Mouse (Mus musculus) liver, adult 2 months (tissue): ENCODE data around the gene 4930404N11Rik.

Source experiments
- CTCF ChIP-seq: fragments of 200-500 bp; IDR thresholded peaks from 2 replicates; pipeline ENCODE4 v1.5.1; 2011; ENCODE audit warnings: low read depth, low read length, control low read depth
- POLR2A ChIP-seq: fragments of 200-500 bp; IDR thresholded peaks from 2 replicates; pipeline ENCODE4 v1.6.1; 2011; ENCODE audit warnings: low read length, control low read depth; ENCODE audit not compliant: insufficient read depth; ENCODE audit errors: extremely low read depth

DNA sequence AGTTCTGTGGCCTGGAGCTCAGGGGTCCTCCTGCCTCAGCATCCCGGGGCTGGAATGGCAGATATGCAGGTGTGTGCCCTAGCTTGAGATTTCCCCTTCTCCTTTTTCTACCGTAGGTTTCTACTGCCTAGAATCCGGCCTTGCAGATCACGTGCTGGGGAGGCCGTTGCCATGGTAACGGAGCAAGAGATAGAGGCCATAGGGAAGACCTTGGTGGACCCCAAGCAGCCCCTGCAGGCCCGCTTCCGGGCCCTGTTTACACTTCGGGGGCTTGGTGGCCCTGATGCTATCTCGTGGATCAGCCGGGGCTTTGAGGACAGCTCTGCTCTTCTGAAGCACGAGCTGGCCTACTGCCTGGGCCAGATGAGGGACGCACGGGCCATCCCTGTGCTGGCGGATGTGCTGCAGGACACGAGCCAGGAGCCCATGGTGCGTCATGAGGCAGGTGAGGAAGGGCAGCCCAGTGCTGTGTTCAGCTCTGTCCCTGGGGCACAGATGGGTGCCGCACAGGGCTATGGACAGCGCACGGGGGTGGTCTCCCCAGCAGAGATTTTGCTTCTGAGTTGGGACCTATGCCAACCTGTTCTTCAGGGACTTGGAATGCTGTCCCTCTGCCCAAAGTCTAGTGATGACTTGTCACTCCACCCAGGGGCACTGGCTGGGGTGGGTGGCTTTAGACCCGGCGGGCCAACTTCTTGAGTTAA, 20.1 kb upstream of the 4930404N11Rik start:
- no peak for TF ChIP-seq POLR2A
- no peak for TF ChIP-seq CTCF
